Mouse (Mus musculus) liver, adult 2 months (tissue): ENCODE results near the gene Atp1b2.

Experiments used
- CTCF ChIP-seq: fragments of 200-500 bp; IDR thresholded peaks from 2 replicates; pipeline ENCODE4 v1.5.1; 2011; ENCODE audit warnings: low read depth, low read length, control low read depth
- POLR2A ChIP-seq: fragments of 200-500 bp; IDR thresholded peaks from 2 replicates; pipeline ENCODE4 v1.6.1; 2011; ENCODE audit warnings: low read length, control low read depth; ENCODE audit not compliant: insufficient read depth; ENCODE audit errors: extremely low read depth

GRCm38 (mm10) chr11:69559183-69559582 lies 46.6 kb downstream of the Atp1b2 start:
- no peak for TF ChIP-seq CTCF
- no peak for TF ChIP-seq POLR2A
